Mouse (Mus musculus): Measurements from ENCODE around the gene Trpc5os. TPM values are rescaled to one million over a fixed set of nuclear protein-coding genes. Genes with fewer than 3 reads are reported as not detected.

The Trpc5os gene
- total and polyA plus RNA-seq, 3 experiments: not detected

Other genes starting within 250 kb of the Trpc5os start
- gene Alg13, start 138.8 kb upstream of the Trpc5os start, total RNA-seq (2012; rRNA removed): 36.5 and 36.8 TPM in 2 replicates
- gene Alg13, start 138.8 kb upstream of the Trpc5os start, polyA plus RNA-seq (2012; ENCODE audit: insufficient read depth in 1 of 2, insufficient read length in 2 of 2, low read depth in 1 of 2, low replicate concordance in 2 of 2, missing spikeins in 1 of 2): 10 to 100 TPM in 1 of 2 experiments, not detected in 1; 51.4 TPM
- gene Trpc5, start 231.6 kb downstream of the Trpc5os start, total RNA-seq (2012; rRNA removed): not detected in 2 replicates
- under 1 TPM in 1 of 2 experiments, not detected in 1; 0.03 TPM for gene Trpc5, start 231.6 kb downstream of the Trpc5os start, polyA plus RNA-seq (2012; ENCODE audit: insufficient read depth in 1 of 2, insufficient read length in 2 of 2, low read depth in 1 of 2, low replicate concordance in 2 of 2, missing spikeins in 1 of 2)
- gene Rtl4, start 232.3 kb downstream of the Trpc5os start, total RNA-seq (2012; rRNA removed): not detected in 2 replicates
- gene Rtl4, start 232.3 kb downstream of the Trpc5os start, polyA plus RNA-seq (2012; ENCODE audit: insufficient read depth in 1 of 2, insufficient read length in 2 of 2, low read depth in 1 of 2, low replicate concordance in 2 of 2, missing spikeins in 1 of 2): not detected